Mouse (Mus musculus) E14TG2a.4 (cell line): ENCODE measurements around the gene Chid1.
A peak's percentile ranks its signal among the peaks of the same experiment; 100 is the strongest.
"Not testable (repeated sequence)": the region's sequence is repeated elsewhere in the genome, so short reads cannot be mapped to it uniquely, and the experiment has no call there.

Source experiments
- H3K27me3 ChIP-seq: 2 replicates; pipeline ENCODE4 v1.6.1; 2014; ENCODE audit warnings: low read length, control low read depth; ENCODE audit not compliant: insufficient read depth
- H3K36me3 ChIP-seq: 2 replicates; pipeline ENCODE4 v1.6.1; 2014; ENCODE audit warnings: low read length, control low read depth; ENCODE audit not compliant: insufficient read depth
- H3K4me1 ChIP-seq: replicated peaks from 2 replicates; pipeline ENCODE4 v1.6.1; 2014; ENCODE audit warnings: low read depth, low read length, control low read depth
- H3K4me3 ChIP-seq: replicated peaks from 2 replicates; pipeline ENCODE4 v1.5.1; 2014; ENCODE audit warnings: mild to moderate bottlenecking, low read length
- H3K9me3 ChIP-seq: 2 replicates; pipeline ENCODE4 v1.6.1; 2014; ENCODE audit warnings: low read length, control low read depth
- CTCF ChIP-seq: conservative IDR thresholded peaks from 2 replicates; pipeline ENCODE4 v1.5.1; 2014; ENCODE audit warnings: low read length
- NANOG ChIP-seq: IDR thresholded peaks from 2 replicates; pipeline ENCODE4 v1.6.1; 2014; ENCODE audit warnings: borderline replicate concordance, low read length, mixed read lengths
- POU5F1 ChIP-seq: IDR thresholded peaks from 2 replicates; pipeline ENCODE4 v1.6.1; 2014; ENCODE audit warnings: low read length, borderline replicate concordance

The Chid1 gene

GRCm38 (mm10) chr7:141457986-141458660, 81.5 kb downstream of the Chid1 start:
- no peak overlapping the region for H3K4me3 ChIP-seq
- peaks cover 77% of the 10 kb centered on the region for H3K4me1 ChIP-seq
- H3K27me3 ChIP-seq = peaks cover 50% of the 10 kb centered on the region
- no peaks in the 10 kb centered on the region for H3K9me3 ChIP-seq
- no peak for TF ChIP-seq NANOG
- peak; percentile 37 for TF ChIP-seq CTCF
- TF ChIP-seq POU5F1 = no peak
- H3K36me3 ChIP-seq = peaks cover 17% of the 10 kb centered on the region

DNA sequence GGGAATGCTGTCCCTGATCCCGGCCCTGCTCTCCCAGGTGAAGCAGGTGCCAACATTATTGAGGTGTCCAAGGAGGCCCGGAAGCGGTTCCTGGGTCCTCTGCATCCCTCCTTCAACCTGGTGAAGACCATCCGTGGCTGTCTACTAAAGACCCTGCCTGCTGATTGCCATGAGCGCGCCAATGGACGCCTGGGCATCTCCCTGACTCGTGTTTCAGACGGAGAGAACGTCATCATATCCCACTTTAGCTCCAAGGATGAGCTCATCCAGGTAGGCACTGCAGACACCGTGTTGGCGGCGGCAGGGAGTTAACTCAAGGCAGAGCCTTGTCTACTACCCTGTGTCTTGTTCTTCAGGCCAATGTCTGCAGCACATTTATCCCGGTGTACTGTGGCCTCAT, 82.4 kb downstream of the Chid1 start:
- H3K9me3 ChIP-seq = no peaks in the 10 kb centered on the region
- peaks cover 41% of the 10 kb centered on the region for H3K27me3 ChIP-seq
- H3K4me1 ChIP-seq = peaks cover 73% of the 10 kb centered on the region
- no peak overlapping the region for H3K4me3 ChIP-seq
- TF ChIP-seq POU5F1 = no peak
- TF ChIP-seq CTCF = no peak
- no peak for TF ChIP-seq NANOG
- H3K36me3 ChIP-seq = peaks cover 18% of the 10 kb centered on the region

GRCm38 (mm10) chr7:141456739-141457138, 82.9 kb downstream of the Chid1 start:
- Histone ChIP-seq H3K27me3 (peaks cover 37% of the 10 kb centered on the region), H3K4me3 (no peak overlapping the region), H3K36me3 (peaks cover 23% of the 10 kb centered on the region), H3K9me3 (no peaks in the 10 kb centered on the region), H3K4me1 (peaks cover 74% of the 10 kb centered on the region)
- TF ChIP-seq CTCF = no peak
- no peak for TF ChIP-seq NANOG
- TF ChIP-seq POU5F1 = no peak

- peaks cover 33% of the 10 kb centered on the region for H3K36me3 ChIP-seq
- TF ChIP-seq CTCF (no peak), NANOG (no peak), POU5F1 (no peak)
- H3K4me3 ChIP-seq = peak overlapping the region; percentile 91
- H3K4me1 ChIP-seq = peaks cover 75% of the 10 kb centered on the region
- H3K9me3 ChIP-seq = no peaks in the 10 kb centered on the region
- peaks cover 27% of the 10 kb centered on the region for H3K27me3 ChIP-seq
Measured at GRCm38 (mm10) chr7:141455610-141456314, 83.9 kb downstream of the Chid1 start.

GRCm38 (mm10) chr7:141454967-141455551, 84.6 kb downstream of the Chid1 start, which contains the start of gene Pnpla2:
Gene Pnpla2, plus strand, starts transcription at chr7:141455198.
- Histone ChIP-seq H3K9me3 (no peaks in the 10 kb centered on the region), H3K27me3 (peaks cover 20% of the 10 kb centered on the region), H3K4me1 (peaks cover 75% of the 10 kb centered on the region), H3K4me3 (peak within 1 kb of the TSS; percentile 91), H3K36me3 (peaks cover 40% of the 10 kb centered on the region)
- TF ChIP-seq POU5F1 = no peak
- TF ChIP-seq CTCF = no peak
- TF ChIP-seq NANOG = no peak

- peaks cover 13% of the 10 kb centered on the region for H3K27me3 ChIP-seq
- TF ChIP-seq CTCF (no peak), NANOG (no peak), POU5F1 (no peak)
- peaks cover 50% of the 10 kb centered on the region for H3K36me3 ChIP-seq
- H3K4me3 ChIP-seq = no peak overlapping the region
- H3K9me3 ChIP-seq = no peaks in the 10 kb centered on the region
- H3K4me1 ChIP-seq = peaks cover 75% of the 10 kb centered on the region
Measured at GRCm38 (mm10) chr7:141453636-141454035, 86.0 kb downstream of the Chid1 start.

DNA sequence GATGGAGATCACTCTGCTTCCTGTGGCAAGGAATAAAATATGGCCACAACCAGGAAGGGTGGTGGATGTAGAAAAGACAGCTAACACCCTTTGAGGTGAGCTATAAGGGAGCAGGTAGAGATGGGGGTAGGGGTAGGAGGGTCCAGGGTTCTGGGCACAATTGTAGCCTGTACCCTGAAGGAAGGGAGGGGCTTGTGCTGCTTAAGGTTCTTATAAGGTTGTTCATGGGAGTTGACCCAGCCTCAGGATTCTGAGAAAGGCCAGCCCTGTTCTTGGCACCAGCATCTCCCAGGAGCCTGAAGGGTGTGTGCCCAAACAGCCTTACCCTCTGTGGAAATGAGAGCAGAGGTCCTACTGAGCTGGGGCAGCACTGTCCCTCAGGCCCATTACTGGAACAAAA, 87.7 kb downstream of the Chid1 start:
- Histone ChIP-seq H3K27me3 (peaks cover 7% of the 10 kb centered on the region), H3K4me1 (peaks cover 60% of the 10 kb centered on the region), H3K36me3 (peaks cover 49% of the 10 kb centered on the region), H3K4me3 (no peak overlapping the region), H3K9me3 (no peaks in the 10 kb centered on the region)
- TF ChIP-seq POU5F1 (no peak), NANOG (no peak), CTCF (no peak)

DNA sequence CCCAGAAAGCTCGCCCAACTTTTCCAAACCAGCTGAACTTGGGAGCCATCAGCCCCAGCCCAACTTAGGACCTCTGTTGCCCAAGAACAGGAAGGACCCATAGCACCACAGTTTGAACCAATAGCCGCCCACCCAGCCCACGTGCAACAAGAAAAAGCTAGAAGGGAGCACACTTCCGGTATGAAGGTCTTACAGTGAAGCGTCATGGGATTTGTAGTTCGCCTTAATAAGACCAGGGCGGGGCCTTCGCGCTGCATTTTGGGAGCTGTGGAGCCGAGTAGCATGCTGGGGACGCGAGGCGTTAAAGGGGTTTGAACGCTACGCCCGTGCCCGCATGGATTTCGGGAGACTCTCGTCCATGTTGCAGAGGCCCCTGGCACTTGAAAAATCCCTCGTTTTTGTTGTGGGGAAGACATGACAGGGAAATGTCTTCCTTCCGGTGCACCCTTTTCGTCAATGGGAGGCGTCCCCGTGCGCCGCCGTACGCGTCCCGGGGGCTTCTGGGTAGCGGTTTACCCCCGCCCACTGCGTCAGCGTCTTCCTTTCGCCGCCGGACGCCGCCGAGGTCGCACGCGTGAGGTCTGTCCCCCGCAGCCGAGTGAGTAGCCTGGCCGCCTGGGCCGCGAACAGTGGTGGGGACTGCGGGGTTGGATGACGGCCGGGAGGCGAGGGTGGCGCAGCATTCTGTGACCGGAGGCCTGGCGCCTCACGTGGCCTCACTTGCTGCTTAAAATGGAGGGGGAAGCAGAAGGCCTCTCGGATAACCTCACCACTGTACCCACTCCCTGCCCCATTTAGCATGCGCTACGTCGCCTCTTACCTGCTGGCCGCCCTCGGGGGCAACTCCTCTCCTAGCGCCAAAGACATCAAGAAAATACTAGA, 92.3 kb downstream of the Chid1 start, which contains the start of gene Rplp2:
Gene Rplp2, plus strand, starts transcription at position 261 of the 882 bp plus-strand sequence.
- H3K9me3 ChIP-seq = no peaks in the 10 kb centered on the region
- H3K4me3 ChIP-seq = peak within 1 kb of the TSS; percentile 96
- peaks cover 53% of the 10 kb centered on the region for H3K36me3 ChIP-seq
- TF ChIP-seq POU5F1 = no peak
- TF ChIP-seq CTCF = no peak
- TF ChIP-seq NANOG = no peak
- peaks cover 79% of the 10 kb centered on the region for H3K4me1 ChIP-seq
- no peaks in the 10 kb centered on the region for H3K27me3 ChIP-seq

- not testable (repeated sequence) for H3K27me3 ChIP-seq, H3K9me3 ChIP-seq
- Histone ChIP-seq H3K36me3 (peaks cover 53% of the 10 kb centered on the region), H3K4me1 (peaks cover 80% of the 10 kb centered on the region), H3K4me3 (peak overlapping the region; percentile 96)
Measured at GRCm38 (mm10) chr7:141446374-141446773, 93.3 kb downstream of the Chid1 start.
